Mouse (Mus musculus) liver, postnatal 0 days (tissue): Measurements from ENCODE around the gene Krtcap2.

ENCODE experiments used
- CTCF ChIP-seq: sonication (generic); IDR thresholded peaks from 2 replicates; pipeline ENCODE4 v1.5.1; 2016; ENCODE audit warnings: antibody characterized with exemption, low read depth
- EP300 ChIP-seq: IDR thresholded peaks from 2 replicates; pipeline ENCODE4 v1.6.1; 2016; ENCODE audit warnings: antibody characterized with exemption, low read depth, mild to moderate bottlenecking

- TF ChIP-seq CTCF (peak; percentile 57), EP300 (no peak; the same call in 1 of the 2 replicates)
Measured at GRCm38 (mm10) chr3:89270051-89270755, 24.4 kb downstream of the Krtcap2 start, which contains the start of gene Slc50a1.
